Mouse (Mus musculus) hindbrain, embryonic 14.5 days (tissue): ENCODE results near the gene Patj. TPM values are rescaled to one million over a fixed set of nuclear protein-coding genes. Genes with fewer than 3 reads are reported as not detected.

Experiments used
- ATAC-seq: fragments of 200-750 bp; cut with Nextera tagmentation; 2 replicates; pipeline ENCODE4 v1.8.0; 2017; ENCODE audit warnings: moderate number of reproducible peaks, mild to moderate bottlenecking, moderate TSS enrichment, moderate library complexity; ENCODE audit not compliant: low FRiP score
- DNase-seq: peaks from one replicate; pipeline ENCODE4 v3.0.0-alpha.2; 2015; ENCODE audit warnings: low spot score
- H3K27ac ChIP-seq: fragments of 300-500 bp; sonication (generic); 2 replicates; pipeline ENCODE4 v1.5.1; 2014; ENCODE audit warnings: mild to moderate bottlenecking, moderate library complexity
- H3K27me3 ChIP-seq: fragments of 300-500 bp; sonication (generic); 2 replicates; pipeline ENCODE4 v1.6.1; 2014; ENCODE audit warnings: mild to moderate bottlenecking, low read length, mixed read lengths; ENCODE audit not compliant: control insufficient read depth, insufficient read depth
- H3K36me3 ChIP-seq: fragments of 300-500 bp; sonication (generic); replicated peaks from 2 replicates; pipeline ENCODE4 v1.6.1; 2014; ENCODE audit not compliant: control insufficient read depth, insufficient read depth
- H3K4me1 ChIP-seq: fragments of 300-500 bp; sonication (generic); replicated peaks from 2 replicates; pipeline ENCODE4 v1.6.1; 2014; ENCODE audit warnings: antibody characterized with exemption, low read length, mixed read lengths; ENCODE audit not compliant: control insufficient read depth, insufficient read depth
- H3K4me2 ChIP-seq: fragments of 300-500 bp; sonication (generic); replicated peaks from 2 replicates; pipeline ENCODE4 v1.6.1; 2014; ENCODE audit warnings: mild to moderate bottlenecking, moderate library complexity
- H3K4me3 ChIP-seq: fragments of 300-500 bp; sonication (generic); replicated peaks from 2 replicates; pipeline ENCODE4 v1.5.1; 2014; ENCODE audit warnings: mild to moderate bottlenecking, low read length
- H3K9ac ChIP-seq: fragments of 300-500 bp; sonication (generic); 2 replicates; pipeline ENCODE4 v1.6.1; 2014
- H3K9me3 ChIP-seq: fragments of 300-500 bp; sonication (generic); 2 replicates; pipeline ENCODE4 v1.6.1; 2016; ENCODE audit warnings: low read length; ENCODE audit not compliant: control insufficient read depth
- WGBS: fragments of 180-500 bp; shearing (Covaris S2); extraction: QIAGEN DNeasy Blood & Tissue Kit; methylation state at CpG from one replicate; pipeline ENCODE4 v1.1.7; 2014; 5-methylcytosine and 5-hydroxymethylcytosine counted together
- polyA plus RNA-seq: library from polyadenylated mRNA; unstranded; fragments of >200 nt; fragmentation: Nextera tagmentation; extraction: Ambion mirVana; gene quantifications from 2 replicates; pipeline ENCODE4 v1.2.1, GENCODE M21; 2014

The Patj gene
- polyA plus RNA-seq, 1 experiment from 2014 or later, result 8.0 TPM

DNA sequence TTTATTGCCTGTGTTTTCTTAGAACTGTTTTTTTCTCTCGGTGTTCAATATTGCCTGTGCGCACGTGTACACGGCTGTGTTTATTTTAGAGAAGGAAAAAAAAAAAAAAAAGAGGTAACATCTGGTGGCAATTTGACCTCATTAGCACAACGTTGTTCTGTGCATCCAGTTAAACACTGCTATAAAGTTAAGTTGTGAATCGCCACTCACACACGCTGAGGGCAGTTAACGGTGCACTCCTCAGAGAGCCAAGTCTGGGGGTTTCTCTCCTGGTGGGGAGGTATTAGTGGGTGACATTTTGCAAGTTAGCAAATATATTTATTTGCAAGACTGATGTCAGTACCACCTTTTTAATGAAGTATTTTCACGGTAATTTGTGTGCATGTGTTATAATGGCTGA, 281.9 kb downstream of the Patj start:
- Histone ChIP-seq H3K27ac (no peak overlapping the region), H3K9ac (no peak overlapping the region), H3K9me3 (no peaks in the 10 kb centered on the region), H3K4me3 (no peak overlapping the region), H3K27me3 (no peaks in the 10 kb centered on the region), H3K36me3 (no peaks in the 10 kb centered on the region), H3K4me2 (no peak overlapping the region), H3K4me1 (no peaks in the 10 kb centered on the region)
- no peak for DNase-seq
- no peak for ATAC-seq
- WGBS, result 57% methylated on average over 9 of the region's 9 CpGs

DNA sequence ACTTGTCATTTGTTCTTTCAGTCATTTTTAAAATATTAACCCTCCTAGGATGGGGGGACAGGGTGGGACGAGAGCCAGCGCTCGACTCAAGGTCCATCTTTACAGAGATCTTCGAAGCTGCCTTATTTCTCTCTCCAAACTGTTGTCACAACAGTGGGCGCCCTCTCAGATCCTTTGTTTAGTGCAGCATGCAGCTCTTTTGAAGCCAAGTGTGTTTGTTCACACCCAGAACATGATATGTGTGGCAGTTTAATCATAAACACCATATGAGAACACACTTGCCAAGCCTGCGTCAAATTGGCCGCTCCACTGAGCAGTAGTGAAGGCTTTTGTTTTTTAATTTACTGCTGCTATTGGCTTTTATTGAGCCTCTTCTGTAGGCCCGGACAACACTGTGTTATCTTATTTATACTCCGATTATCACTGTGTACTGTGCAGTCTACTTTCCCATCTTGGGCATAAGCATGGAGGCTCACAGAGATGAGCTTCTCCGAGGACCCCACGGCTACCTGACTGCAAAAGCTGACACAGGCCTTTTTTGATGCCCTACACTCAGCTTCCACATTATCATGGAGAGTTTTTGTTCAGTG, 291.2 kb downstream of the Patj start:
- ATAC-seq, result 0 out of 2 replicates have a peak, but pooled peaks have one; percentile 9
- no peak for DNase-seq
- H3K4me2 ChIP-seq, result no peak overlapping the region
- no peak overlapping the region for H3K4me3 ChIP-seq
- H3K4me1 ChIP-seq, result peaks cover 19% of the 10 kb centered on the region; the same call in 1 of the 2 replicates
- H3K27ac ChIP-seq, result 0 out of 2 replicates have a peak overlapping the region, but pooled peaks have one; percentile 27
- no peaks in the 10 kb centered on the region for H3K27me3 ChIP-seq
- no peak overlapping the region for H3K9ac ChIP-seq
- 70% methylated on average over 11 of the region's 11 CpGs for WGBS
- H3K9me3 ChIP-seq, result no peaks in the 10 kb centered on the region
- H3K36me3 ChIP-seq, result no peaks in the 10 kb centered on the region

DNA sequence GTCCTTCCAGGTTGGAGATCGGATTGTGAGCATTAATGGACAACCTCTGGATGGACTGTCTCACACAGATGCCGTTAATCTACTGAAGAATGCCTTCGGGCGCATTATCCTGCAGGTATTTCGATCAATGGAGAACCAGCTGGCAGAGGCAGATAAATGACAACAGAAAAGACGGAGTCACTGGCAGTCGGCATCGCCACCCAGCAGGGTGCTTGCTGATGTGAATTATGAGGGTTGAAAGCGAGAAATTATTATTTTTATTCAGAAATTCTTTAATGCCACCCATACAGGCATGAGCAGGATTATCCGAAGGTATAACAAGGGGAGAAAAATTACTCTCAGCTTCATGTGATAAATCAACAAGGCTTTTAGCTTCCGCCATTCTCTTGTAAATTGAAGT, 292.5 kb downstream of the Patj start:
- ATAC-seq (no peak), DNase-seq (peak; percentile 33)
- Histone ChIP-seq H3K9me3 (no peaks in the 10 kb centered on the region), H3K4me2 (peak overlapping the region; percentile 27), H3K27ac (peak overlapping the region; percentile 70), H3K9ac (peak overlapping the region; percentile 14; the same call in 1 of the 2 replicates), H3K36me3 (no peaks in the 10 kb centered on the region), H3K4me1 (peaks cover 19% of the 10 kb centered on the region; the same call in 1 of the 2 replicates), H3K4me3 (no peak overlapping the region), H3K27me3 (no peaks in the 10 kb centered on the region)
- WGBS, result 32% methylated on average over 11 of the region's 11 CpGs

DNA sequence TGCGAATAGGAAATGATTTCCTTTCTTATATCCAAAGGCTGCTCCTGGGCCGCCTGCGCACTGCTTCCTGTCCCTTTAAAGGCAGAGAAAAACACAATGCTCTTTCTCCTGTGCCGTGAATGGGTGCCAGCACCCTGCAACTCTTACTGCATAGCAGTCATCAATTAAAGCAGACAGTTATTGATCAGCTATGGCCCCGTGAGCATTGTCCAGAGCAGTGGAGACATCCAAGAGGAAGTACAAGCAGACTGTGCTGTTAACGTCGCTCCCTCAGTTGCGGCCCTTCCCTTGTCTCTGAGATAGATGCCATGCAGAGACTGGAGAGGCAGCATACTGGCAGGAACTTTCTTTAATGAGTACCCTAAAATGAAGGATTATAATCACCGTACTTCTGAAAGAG, 292.9 kb downstream of the Patj start:
- H3K4me1 ChIP-seq, result peaks cover 19% of the 10 kb centered on the region; the same call in 1 of the 2 replicates
- peak overlapping the region; percentile 14; the same call in 1 of the 2 replicates for H3K9ac ChIP-seq
- H3K36me3 ChIP-seq, result no peaks in the 10 kb centered on the region
- H3K4me2 ChIP-seq, result peak overlapping the region; percentile 27
- peak overlapping the region; percentile 70 for H3K27ac ChIP-seq
- no peaks in the 10 kb centered on the region for H3K9me3 ChIP-seq
- WGBS, result 45% methylated on average over 9 of the region's 9 CpGs
- no peak for ATAC-seq
- no peak overlapping the region for H3K4me3 ChIP-seq
- DNase-seq, result no peak
- H3K27me3 ChIP-seq, result no peaks in the 10 kb centered on the region

GRCm38 (mm10) chr4:98689988-98690387, 294.4 kb downstream of the Patj start:
- ATAC-seq, result no peak
- no peak for DNase-seq
- H3K27me3 ChIP-seq, result no peaks in the 10 kb centered on the region
- WGBS, result 97% methylated on average over 1 of the region's 1 CpGs
- H3K9ac ChIP-seq, result no peak overlapping the region
- H3K36me3 ChIP-seq, result no peaks in the 10 kb centered on the region
- H3K4me3 ChIP-seq, result no peak overlapping the region
- no peak overlapping the region for H3K4me2 ChIP-seq
- no peaks in the 10 kb centered on the region for H3K9me3 ChIP-seq
- H3K27ac ChIP-seq, result no peak overlapping the region
- H3K4me1 ChIP-seq, result peaks cover 19% of the 10 kb centered on the region; the same call in 1 of the 2 replicates

DNA sequence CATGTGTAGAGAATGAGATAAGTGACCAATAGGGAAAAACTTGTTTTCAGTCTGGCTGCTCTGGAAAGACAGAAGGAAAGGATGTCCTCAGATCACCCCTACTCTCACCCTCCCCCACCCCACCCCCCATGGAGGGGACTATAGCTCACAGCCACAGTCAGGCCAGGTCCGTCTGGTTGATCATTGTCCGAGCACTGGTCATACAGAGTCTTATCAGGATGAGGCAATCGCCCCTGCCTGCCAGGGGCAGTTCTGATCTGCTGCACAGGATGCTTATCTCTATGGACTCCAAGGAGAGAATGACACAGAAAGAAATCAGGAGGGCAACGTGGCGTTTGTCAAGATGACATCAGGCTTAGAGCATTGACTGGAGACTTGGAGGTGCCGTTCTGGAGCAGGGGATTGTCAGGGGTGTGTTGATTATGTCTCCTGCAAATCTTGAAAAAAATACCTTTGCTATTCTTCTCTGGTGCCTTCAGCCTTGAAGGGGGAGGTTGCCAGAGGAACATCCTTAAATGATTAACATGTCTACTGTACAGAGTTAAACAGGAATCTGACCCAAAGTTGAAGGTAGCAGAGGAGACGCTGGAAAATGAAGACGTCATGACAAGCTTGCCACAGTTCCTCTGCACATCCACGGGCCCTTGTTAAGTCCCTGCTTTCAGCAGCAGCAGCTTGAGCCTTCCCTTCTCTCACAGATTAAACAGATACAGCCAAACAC, 298.0 kb downstream of the Patj start:
- ATAC-seq (no peak), DNase-seq (no peak)
- Histone ChIP-seq H3K4me2 (no peak overlapping the region), H3K9ac (no peak overlapping the region), H3K36me3 (no peaks in the 10 kb centered on the region), H3K27me3 (no peaks in the 10 kb centered on the region), H3K4me1 (peaks cover 6% of the 10 kb centered on the region; the same call in 1 of the 2 replicates), H3K27ac (no peak overlapping the region), H3K9me3 (no peaks in the 10 kb centered on the region), H3K4me3 (no peak overlapping the region)
- 67% methylated on average over 9 of the region's 9 CpGs for WGBS

DNA sequence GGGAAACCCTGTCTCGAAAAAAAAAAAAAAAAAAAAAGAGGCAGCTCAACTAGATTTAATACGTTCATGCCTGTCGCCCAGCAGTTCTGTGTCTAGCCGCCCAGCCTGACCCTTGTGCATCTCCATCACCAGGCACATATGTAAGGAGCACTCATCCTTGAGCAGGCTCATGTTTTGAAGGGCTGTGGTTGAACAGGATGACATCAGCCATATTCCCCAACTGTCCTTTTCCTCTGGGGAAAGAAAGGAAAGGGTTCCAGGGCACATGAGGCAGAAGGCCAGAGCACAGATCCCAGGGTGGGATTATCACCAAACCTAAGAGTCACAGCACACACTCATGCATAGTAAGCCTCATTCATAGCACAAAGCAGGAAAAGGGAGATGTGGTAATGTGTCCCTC, 302.3 kb downstream of the Patj start:
- no peaks in the 10 kb centered on the region for H3K9me3 ChIP-seq
- H3K4me2 ChIP-seq, result no peak overlapping the region
- no peak overlapping the region for H3K4me3 ChIP-seq
- 77% methylated on average over 4 of the region's 4 CpGs for WGBS
- no peak for DNase-seq
- H3K9ac ChIP-seq, result no peak overlapping the region
- H3K27ac ChIP-seq, result no peak overlapping the region
- no peaks in the 10 kb centered on the region for H3K36me3 ChIP-seq
- H3K27me3 ChIP-seq, result no peaks in the 10 kb centered on the region
- H3K4me1 ChIP-seq, result no peaks in the 10 kb centered on the region
- ATAC-seq, result no peak

GRCm38 (mm10) chr4:98698921-98699320, 303.3 kb downstream of the Patj start:
- ATAC-seq, result no peak
- H3K36me3 ChIP-seq, result no peaks in the 10 kb centered on the region
- no peak overlapping the region for H3K9ac ChIP-seq
- no peaks in the 10 kb centered on the region for H3K9me3 ChIP-seq
- no peak overlapping the region for H3K4me3 ChIP-seq
- WGBS, result 68% methylated on average over 3 of the region's 3 CpGs
- H3K4me1 ChIP-seq, result no peaks in the 10 kb centered on the region
- H3K27me3 ChIP-seq, result no peaks in the 10 kb centered on the region
- DNase-seq, result no peak
- no peak overlapping the region for H3K27ac ChIP-seq
- H3K4me2 ChIP-seq, result no peak overlapping the region

- Histone ChIP-seq H3K9me3 (no peaks in the 10 kb centered on the region), H3K4me3 (no peak overlapping the region), H3K27me3 (no peaks in the 10 kb centered on the region), H3K27ac (no peak overlapping the region), H3K36me3 (no peaks in the 10 kb centered on the region), H3K4me2 (no peak overlapping the region), H3K9ac (no peak overlapping the region), H3K4me1 (no peaks in the 10 kb centered on the region)
- DNase-seq, result no peak
- no peak for ATAC-seq
- WGBS, result 95% methylated on average over 3 of the region's 3 CpGs
Measured at GRCm38 (mm10) chr4:98700156-98700555, 304.6 kb downstream of the Patj start.
